Mouse (Mus musculus): ENCODE measurements at regions not wholly inside any gene's neighbourhood (a gene's known extent, or its start where the extent isn't known, plus 50 kb on each side); places are given as distances from the start of the nearest gene placed in this dataset.
A peak's percentile ranks its signal among the peaks of the same experiment; 100 is the strongest.

DNA sequence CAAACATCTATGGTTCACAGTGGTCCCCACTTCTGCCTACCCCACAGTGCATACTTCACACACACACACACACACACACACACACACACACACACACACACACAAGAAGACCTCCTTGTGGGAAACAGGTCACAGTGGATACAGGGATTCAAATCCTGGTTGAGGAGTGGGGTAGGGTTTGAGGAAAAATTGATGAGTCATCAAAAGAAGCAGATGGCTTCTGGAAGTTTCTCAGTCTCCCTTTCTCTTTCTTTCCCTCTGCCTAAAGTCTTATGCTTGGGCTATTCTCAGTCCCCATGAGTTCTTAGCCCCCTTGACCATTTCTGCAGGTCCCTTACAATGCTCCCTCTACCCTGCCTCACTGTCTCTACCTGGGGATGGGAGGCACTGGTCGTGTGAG, 56.4 kb downstream of the Rassf10 start:
- DNase-seq (ENCODE audit: low spot score): no peak

DNA sequence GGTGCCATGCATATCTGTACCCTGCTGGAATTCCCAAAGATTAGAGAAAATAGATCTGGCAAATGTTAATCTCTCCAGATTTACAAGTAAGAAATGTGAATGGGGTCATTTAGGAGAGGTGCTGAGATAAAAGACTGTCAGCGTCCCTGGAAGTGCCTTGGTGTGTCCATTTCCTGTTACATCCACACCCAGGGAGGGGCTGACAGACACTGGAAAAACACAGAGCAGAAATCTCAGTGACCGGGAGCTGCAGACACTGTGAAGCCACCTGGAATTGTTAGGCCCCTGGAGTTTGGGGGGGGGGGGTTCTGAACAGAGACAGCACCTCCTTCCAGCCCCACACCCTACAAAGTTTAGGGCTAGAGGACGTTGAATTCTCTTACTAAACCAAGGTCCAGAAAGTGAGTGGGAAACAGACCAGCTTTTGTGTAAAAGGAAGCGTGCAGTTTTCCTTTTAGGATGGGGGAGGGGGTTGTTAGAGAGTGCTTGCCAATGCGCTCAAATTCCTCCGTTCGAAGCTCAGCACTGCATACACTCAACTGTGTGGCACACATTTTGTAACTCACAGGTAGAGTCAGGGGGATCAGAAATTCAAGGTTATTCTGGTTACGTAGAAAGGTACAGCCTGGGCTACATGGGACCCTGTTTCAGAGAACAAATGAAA, 63.5 kb downstream of the Rassf10 start:
- DNase-seq (ENCODE audit: low spot score): no peak

DNA sequence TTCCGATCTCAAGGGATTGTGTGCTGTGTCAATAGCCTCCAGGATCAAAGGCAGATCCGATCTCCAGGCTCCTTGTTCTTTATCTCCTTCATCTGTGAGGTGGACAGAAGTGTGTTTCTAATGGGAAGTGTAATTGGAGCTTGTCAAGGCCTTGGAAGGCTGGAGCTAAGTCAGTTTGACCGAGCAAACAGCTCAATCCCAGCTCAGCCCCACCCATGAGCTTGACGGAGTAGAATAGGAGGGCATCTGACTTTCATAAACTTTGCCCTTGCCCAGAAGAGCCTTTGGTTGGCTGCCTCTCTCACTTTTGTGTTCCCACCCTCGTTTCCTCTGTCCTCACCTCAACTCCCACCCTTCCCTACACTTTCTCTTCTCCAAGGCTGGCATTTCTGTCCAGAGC, 67.7 kb downstream of the Rassf10 start:
- no peak for DNase-seq (ENCODE audit: low spot score)

DNA sequence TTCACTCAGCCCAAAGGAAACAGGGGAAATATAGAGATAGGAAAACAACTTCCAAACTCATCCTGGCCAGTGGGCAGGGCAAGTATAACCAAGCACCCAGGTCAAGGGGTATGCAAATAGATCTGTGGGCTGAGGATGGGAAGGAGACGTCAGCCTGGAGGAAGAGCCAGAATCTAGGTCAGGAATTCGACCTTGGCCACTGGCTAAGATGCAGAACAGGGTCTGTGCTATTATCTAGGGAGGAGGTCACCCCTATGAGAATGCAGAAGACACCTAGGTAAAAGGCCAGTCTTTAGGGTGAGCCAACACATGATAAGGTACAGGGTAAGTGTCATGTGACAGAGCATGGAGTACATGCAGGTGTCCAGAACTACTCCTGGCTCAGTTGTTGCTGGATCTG, 68.8 kb downstream of the Rassf10 start:
- DNase-seq (ENCODE audit: low spot score): no peak

DNA sequence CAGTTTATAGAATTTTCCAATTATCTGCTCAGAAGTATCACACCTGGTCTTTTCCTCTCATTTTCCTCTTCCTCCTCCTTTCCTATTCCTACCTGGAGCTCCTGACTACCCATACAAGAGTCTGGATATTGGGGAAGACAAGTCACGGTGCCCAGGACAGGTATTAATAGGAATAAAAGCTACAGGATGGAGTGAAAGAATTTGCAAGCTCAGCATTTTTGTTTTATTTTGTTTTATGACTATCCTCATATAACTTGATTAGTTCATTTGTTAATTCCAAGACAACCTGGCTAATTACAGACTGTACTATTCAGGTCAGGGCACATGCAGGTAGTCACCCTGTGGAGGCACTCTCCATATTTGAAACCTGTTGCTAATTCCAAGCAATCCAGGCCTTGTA, 72.0 kb downstream of the Rassf10 start:
- DNase-seq (ENCODE audit: low spot score): no peak

DNA sequence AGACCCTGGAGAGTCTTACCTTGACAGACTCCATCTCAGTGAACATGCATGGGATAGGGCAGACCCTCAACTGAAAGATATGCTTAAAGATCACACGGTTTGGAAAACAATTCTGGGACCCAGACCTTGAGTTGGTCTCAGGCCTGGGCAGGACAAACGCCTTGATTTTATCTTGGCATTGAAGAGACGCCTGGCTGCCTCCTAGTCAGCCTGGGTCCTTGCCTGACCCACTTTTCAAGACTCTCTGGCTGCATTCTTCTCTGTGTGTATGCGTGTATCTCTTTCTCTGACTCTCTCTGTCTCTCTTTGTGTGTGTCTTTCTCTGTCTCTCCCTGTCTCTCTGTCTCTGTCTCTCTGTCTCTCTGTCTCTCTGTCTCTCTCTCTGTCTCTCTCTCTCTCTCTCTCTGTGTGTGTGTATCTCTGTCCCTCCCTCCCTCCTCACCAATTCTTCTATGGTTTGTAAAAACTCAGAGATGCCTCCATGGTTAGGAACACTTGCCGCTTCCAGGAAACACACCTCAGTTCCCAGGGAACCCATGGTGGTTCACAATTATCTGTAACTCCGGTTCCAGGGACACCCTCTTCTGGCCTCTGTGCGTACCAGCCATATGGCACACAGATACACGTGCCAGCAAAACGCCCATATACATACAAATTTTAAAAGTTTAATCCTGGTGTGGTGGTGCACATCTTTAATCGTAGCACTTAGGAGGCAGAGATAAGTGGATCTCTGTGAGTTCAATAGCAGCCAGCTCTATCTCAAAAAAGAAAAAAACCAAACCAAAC, 72.7 kb downstream of the Rassf10 start:
- DNase-seq (ENCODE audit: low spot score): no peak

DNA sequence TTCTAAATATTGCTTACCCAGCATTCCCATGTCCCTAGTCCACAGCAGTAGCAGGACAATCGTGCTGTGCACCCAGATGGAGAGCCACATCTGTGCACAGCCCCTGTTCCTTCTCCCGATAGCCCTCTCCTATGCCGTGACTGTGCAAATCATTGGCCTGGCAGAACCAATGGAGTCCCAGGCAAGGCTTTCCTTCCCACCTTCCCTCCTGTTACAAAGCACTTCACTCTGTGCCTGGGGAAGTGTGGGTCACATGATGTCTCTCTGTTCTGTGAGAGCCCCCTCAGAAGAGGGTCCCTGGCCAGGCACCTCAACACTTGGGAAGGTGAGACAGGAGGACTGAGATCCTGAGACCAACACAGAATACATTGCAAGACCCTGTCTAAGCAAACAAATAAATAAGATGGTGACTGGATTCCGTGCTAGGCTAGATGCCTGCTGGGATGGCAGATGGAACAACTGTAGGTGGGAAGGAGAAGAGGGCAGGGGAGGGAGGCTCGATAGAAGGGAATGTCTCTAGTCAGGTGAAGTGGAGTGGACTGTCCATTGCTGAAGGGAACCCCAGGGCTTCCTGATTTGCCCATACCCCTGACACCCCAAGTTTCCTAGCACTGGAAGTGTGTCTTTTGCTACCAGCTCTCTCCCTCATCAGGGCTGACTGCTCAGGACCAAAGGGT, 73.5 kb downstream of the Rassf10 start:
- no peak for DNase-seq (ENCODE audit: low spot score)

DNA sequence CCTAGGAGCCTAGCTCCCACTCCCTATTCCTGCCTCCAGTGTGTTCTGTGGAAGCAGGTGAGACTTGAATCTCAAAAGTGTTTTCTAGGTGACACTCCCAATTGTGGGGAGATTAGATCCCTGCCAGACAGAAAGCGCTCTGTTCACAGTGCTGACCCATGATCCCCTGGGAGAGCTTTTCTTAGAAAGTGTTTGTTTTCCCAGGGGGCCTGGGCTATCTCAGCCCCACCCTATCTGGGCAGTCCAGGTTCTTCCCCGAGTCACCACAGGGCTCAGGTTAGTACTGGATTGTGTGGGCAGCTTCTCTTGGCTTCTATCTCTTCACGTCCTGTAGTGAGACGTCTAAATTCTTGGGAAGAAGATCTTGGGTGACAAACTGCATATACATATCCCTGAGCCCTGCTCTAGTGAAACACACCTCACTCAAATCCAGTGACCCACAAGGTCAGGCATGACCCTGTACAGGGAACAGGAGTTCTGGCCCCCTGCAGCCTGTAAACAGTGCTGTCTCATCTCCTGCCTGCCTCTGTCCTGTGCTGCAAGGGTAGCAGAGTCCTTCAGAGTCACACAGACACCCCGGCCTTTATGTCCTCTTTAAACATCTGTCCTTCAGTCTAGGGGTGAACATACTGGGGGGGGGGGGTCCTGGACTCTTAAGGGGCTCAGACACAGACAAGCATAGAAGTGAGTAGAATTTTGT, 76.4 kb downstream of the Rassf10 start:
- DNase-seq (ENCODE audit: low spot score): peak; percentile 64

DNA sequence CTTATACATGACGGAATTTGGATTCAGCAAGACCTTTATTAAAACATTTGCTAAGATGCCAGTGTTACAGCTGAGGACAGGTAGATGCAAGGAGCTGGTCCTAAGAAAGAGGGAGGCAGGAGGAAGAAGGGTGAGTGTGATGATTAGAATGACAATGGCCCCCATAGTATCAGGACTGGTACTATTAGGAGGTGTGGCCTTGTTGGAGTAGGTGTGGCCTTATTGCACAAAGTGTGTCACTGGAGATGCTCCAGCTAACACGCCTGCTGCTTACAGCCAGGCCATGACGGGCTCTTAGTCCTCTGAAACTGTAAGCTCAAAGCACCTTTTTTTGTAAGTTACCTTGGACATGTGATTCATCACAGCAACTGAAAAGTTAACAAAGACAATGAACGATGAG, 82.0 kb downstream of the Rassf10 start:
- no peak for DNase-seq (ENCODE audit: low spot score)

DNA sequence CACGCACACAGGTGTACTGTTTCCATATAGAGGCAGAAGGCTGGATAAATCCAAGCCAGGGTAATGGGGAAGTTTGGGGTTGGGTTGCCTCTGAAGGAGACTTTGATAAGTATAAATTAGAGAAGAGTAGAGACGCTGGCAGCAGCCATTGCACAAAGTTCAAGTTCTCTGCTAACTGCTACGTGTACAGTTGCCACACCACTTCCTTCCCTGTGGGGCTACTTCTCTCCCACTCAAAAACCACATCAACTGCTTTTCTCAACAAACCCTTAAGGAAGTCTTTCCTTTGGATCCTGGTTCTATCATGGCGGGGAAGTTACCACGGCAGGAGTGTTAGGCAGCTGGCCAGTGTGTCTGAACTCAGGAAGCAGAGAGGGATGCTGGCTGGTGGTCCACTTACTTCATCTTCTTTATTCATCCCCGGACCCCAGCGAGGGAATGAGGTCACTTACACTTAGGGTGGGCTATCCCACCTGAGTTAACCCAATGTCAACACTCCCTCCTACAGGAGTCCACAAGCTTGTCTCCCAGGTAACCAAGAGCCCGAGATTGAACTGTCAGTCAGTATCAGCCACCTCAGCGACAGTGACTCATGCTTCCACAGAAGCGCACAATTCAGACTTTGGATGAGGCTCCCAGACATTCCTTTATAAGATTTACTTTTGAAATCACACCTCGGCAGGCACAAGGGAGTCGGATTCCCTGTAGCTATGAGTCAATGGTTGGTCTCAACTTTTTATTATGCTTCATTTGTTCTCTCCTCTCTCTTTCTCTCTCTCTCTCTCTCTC, 84.3 kb downstream of the Rassf10 start:
- no peak for DNase-seq (ENCODE audit: low spot score)

DNA sequence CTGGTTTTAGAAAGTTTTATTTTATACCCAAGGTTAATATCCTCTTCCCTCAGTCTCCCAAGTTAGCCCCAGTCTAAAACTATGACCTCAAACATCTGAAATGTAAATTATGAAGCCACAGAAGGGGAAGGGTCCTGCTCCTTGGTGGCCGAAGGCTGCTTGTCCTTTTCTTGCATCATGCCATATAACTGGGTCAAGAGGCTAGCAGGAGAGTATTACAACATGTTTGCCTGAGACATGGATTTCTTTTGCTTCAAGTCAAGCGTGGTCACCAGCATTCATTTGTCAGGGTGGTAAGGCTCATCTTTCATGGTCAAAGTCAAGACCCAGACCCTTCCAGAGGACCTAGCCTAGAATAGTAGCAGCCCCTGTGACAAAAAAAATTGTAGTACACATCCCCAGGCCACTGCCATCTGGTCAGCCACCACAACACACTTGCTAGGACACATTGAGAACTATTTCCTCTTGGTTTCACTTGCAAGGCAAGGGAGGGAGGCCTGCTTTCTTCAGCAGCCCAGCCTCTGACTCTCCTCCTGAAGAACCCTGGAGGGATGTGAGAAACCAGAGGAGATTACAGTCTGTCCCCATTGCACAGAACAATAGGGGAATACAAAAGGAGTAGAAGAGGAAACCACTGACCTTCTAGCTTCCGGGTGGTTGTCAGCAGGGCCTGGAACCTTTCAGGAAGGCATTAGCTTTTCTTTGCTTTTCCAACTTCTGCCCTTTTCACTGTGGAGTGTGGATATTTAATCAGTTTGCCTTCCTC, 85.3 kb downstream of the Rassf10 start:
- DNase-seq (ENCODE audit: low spot score): no peak

DNA sequence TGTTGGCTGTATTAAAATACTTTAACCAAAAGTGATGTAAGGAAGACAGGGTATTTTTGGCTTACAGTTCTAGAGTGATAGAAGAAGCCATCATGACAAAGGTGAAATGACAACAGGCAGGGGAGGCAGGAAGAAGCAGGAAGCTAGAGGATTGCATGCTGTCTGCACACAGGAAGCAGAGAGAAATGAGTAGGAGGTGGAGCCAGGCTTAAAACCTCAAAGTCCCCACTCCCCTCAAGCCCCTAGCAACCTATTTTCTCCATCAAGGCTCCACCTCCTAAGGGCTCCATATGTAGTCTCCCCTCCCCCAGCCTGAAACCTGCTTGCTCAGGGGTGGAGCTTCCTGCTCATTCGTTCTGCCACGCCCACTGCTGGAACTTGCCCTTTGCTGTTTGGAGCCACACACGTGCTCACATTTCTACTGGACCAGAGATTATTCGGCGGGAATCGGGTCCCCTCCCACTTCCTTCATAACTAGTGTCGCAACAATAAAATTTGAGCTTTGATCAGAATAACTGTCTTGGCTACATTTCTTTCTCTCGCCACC, 91.9 kb downstream of the Rassf10 start:
- DNase-seq (ENCODE audit: low spot score): peak; percentile 13

DNA sequence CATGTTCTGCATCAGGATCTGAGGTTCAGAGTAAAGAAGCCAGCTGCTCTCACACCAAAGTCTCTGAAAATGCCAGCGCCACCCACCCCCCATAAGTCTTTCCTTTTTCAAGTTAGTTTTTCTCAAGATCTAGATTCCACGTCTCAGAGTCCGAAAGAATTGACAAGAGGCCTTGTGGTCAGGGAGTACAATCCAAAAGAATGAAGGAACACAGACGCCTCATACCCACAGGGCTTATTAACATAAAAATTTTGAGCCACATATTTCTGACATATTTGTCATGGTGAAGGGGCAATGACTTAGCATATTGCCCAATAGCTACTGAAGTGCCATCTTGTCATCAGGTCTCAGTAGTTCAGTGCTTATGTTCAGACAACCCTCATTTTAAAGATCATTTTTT, 92.6 kb downstream of the Rassf10 start:
- no peak for DNase-seq (ENCODE audit: low spot score)

DNA sequence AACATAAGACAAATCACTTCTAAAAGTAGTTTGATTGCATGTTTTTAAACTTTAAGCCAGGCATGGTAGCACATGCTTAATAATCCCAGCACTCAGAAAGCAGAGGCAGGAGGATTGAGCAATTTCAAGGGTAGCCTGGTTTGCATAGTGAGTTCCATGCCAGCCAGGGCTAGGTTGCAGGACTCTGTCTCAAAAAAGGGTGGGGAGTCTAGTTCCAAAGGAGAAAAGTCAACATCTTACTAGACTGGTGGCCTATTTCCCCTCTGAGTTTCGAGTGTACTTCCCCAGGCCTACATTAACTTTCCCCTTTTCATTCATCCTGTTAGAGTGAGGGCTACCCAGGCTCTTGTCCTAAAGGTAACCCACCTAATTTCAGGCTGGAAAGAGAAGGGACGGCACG, 93.8 kb downstream of the Rassf10 start:
- DNase-seq (ENCODE audit: low spot score): no peak

DNA sequence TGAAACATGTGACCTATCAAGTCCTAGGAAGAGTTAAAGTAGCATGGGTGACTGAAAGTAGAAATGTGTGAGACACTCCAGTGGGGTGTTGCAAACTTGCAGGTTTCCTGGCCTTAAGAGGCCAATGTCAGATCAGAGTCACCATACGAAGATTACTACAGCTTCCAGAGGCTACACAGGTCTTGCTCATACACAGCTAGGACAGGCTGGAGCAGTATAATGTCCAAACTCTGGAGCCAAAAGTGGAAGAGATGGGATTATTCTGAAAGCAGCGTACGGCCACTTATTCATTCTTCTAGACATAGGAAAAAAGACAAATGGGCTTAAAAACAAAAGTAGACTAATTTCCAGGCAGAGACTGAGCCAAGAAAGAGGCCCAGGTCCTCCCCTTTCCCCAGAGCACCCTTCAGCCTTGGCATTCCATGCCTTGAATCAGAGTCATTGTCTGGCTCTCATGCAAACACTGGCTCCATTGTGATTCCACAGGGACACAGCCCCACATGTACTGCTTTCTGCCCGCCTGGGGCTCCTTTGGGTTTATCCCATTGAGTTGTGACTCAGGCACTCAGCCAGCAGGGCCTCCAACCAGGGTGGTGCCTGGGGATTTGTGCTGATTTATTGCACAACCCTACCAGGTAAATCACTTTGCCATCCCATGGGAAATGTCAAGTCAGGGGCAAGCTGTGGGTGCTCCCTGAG, 94.5 kb downstream of the Rassf10 start:
- DNase-seq (ENCODE audit: low spot score): no peak

DNA sequence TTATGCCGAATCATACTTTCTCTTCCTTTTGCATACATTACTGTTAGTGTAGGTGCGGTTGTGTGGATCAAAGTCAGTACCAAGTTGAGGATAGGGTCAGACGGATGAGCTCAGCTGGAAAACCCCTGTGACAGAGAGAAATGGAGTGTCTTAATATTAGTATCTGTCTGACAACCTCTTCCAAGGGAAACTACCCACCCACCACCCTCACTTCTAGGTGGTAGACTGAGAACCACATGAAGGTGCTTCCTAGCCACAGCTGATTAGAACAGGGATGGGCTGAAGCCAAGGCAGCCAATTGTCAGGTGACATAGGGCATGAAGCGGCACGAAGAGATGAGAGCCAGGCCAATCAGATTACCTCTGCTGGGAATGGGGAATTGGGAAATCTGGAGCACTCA, 95.7 kb downstream of the Rassf10 start:
- DNase-seq (ENCODE audit: low spot score): no peak

DNA sequence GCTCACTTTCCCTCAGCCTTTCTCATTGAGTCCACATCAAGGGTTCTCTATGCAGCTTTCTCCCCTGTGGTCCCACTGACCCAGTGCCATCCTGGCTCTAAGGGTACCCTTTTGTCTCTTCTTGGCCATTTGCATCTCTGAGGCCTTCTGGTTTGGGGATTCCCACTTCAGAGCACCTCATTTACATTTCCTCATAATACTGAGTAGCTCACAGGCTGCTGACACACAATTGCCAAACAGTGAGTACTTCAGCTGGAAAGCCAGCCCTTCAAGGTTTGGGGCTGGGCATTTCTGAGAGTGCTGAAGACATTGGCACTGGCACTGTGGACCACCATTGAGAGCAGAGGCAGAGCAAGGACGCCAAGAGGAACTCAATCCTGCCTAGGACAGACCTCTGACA, 99.2 kb downstream of the Rassf10 start:
- DNase-seq (ENCODE audit: low spot score): no peak

DNA sequence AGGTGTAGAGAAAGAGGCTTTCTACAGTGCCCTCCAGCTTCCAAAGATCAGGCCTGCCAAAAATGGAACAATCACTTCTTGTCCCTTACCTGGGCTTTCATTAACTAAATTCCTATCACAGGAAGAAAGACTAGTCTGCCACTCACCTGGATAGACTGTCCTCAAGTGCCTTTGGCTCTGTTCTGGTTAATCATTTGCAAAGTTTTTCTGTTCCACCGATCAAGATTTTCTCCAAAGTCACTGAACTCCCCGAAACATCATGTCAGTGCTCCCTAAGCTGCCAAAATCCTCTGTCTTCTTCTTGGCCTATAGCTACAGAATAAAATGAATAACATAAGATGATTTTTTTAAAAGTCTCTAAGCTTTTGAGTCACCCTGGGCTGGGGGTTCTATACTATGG, 102.7 kb downstream of the Rassf10 start:
- peak; percentile 16 for DNase-seq (ENCODE audit: low spot score)

DNA sequence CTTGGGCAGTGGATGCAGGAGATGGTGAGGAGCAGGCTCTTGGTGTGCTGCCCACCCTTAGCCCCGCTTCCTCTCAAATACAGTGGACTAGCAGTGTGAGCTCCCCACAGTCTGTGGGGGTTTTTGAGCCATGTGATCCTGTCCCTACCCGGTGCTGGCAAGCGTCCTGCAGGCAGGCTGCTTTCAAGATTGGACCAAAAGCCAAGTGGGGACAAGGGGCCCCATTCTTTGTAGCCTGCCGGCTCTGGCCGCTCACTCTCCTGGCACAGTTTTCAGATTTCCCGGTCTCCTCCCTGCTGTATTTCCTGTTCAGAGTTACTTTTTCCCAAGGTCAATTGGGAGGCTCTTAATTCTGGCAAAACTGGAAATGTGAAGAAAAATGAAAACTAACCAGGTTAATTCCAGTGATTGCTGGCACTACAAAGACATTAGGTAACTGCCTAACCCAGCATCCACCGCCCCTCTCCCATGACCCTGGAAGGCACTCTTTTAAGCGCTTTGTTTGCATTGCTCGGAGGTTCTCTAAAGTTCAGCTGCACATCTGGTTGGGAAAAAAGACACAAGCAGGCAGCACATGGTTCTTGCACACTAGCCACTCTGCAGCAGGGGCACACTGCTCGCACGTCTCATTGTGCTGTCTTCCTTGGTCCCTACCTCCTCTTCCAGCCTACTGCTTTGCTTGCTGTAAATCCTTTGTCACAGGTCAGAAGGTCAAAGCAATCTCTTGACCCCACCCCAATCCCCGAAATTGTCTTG, 105.6 kb downstream of the Rassf10 start:
- DNase-seq (ENCODE audit: low spot score): peak; percentile 8

DNA sequence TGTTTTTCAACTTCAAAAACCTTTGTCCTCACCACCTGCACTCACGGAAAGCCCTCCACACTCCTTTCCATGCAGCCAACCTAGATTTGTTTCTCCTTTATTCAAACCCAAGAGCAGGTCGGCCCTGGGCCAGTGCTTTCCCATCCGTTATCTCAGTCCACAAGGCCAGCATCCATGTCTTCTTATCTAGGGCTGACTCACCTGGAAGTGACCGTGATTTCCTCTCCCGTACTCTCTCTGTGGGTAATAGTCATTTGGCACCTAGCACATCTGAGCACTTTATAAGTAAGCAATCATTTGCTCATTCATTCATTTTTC, 106.2 kb downstream of the Rassf10 start:
- DNase-seq (ENCODE audit: low spot score): no peak

All from yolk sac, embryonic 10.5 days (tissue).